Mouse (Mus musculus) MEL (cell line): ENCODE measurements around the gene Palm. TPM values are rescaled to one million over a fixed set of nuclear protein-coding genes. Genes with fewer than 3 reads are reported as not detected.

Experiments
- DNase-seq: peaks from one replicate; pipeline ENCODE4 v3.0.0; 2011; ENCODE audit warnings: low read depth, low spot score
- H3K27ac ChIP-seq: 2 replicates; pipeline ENCODE4 v1.5.1; 2012; ENCODE audit warnings: low read depth, mild to moderate bottlenecking, control low read depth, low read length, moderate library complexity; ENCODE audit not compliant: control insufficient read depth
- H3K27me3 ChIP-seq, 2 experiments: fragments of 150-350 bp in 1 of 2; sonication (generic) in 1 of 2; 2 replicates each; pipeline ENCODE4 v1.6.1; 2012; ENCODE audit warnings: low read length in 2 of 2, mild to moderate bottlenecking in 2 of 2, improper control_type of control experiment in 1 of 2, moderate library complexity in 1 of 2; ENCODE audit not compliant: insufficient read depth in 2 of 2, control insufficient read depth in 1 of 2
- H3K36me3 ChIP-seq, 2 experiments: 2 replicates each; pipeline ENCODE4 v1.6.1; 2012 to 2014; ENCODE audit warnings: low read length in 2 of 2, improper control_type of control experiment in 1 of 2, inconsistent platforms in 1 of 2, mild to moderate bottlenecking in 1 of 2; ENCODE audit not compliant: insufficient read depth in 2 of 2, control insufficient read depth in 1 of 2
- H3K4me1 ChIP-seq, 2 experiments: fragments of 150-350 bp in 1 of 2; sonication (generic) in 1 of 2; 2 replicates each; pipeline ENCODE4 v1.6.1; 2012; ENCODE audit warnings: low read length in 2 of 2, improper control_type of control experiment in 1 of 2, mild to moderate bottlenecking in 1 of 2; ENCODE audit not compliant: insufficient read depth in 2 of 2, control insufficient read depth in 1 of 2
- H3K4me3 ChIP-seq, 2 experiments: fragments of 150-350 bp in 1 of 2; sonication (generic) in 1 of 2; 2 replicates each; pipeline ENCODE4 v1.5.1; 2012; ENCODE audit warnings: low read depth in 2 of 2, low read length in 2 of 2, mild to moderate bottlenecking in 2 of 2, moderate library complexity in 2 of 2, control low read depth in 1 of 2, improper control_type of control experiment in 1 of 2; ENCODE audit not compliant: control insufficient read depth in 1 of 2, insufficient read depth in 1 of 2
- H3K79me2 ChIP-seq: 2 replicates; pipeline ENCODE4 v1.6.1; 2012; ENCODE audit warnings: mild to moderate bottlenecking, low read length, moderate library complexity; ENCODE audit not compliant: control insufficient read depth, poor library complexity, insufficient read depth
- H3K9ac ChIP-seq: 2 replicates; pipeline ENCODE4 v1.6.1; 2012; ENCODE audit warnings: low read depth, mild to moderate bottlenecking, control low read depth, low read length, moderate library complexity; ENCODE audit not compliant: control insufficient read depth, poor library complexity, severe bottlenecking
- H3K9me3 ChIP-seq: fragments of 150-350 bp; sonication (generic); replicated peaks from 2 replicates; pipeline ENCODE4 v1.6.1; 2012; ENCODE audit warnings: mild to moderate bottlenecking, low read length, improper control_type of control experiment, moderate library complexity; ENCODE audit not compliant: insufficient read depth
- CTCF ChIP-seq, 3 experiments: IDR thresholded peaks in 2 of 3; conservative IDR thresholded peaks in 1 of 3; 2 replicates each; pipeline ENCODE4 v1.5.1; 2011 to 2012; ENCODE audit warnings: low read length in 3 of 3, low read depth in 2 of 3, mild to moderate bottlenecking in 2 of 3, improper control_type of control experiment in 1 of 3, inconsistent platforms in 1 of 3, mixed read lengths in 1 of 3, moderate library complexity in 1 of 3; ENCODE audit not compliant: control insufficient read depth in 1 of 3, insufficient read depth in 1 of 3, poor library complexity in 1 of 3, severe bottlenecking in 1 of 3
- ETS1 ChIP-seq: IDR thresholded peaks from 2 replicates; pipeline ENCODE4 v1.6.1; 2012; ENCODE audit warnings: low read depth, mild to moderate bottlenecking, inconsistent platforms, low read length, improper control_type of control experiment, moderate library complexity
- MAFK ChIP-seq: IDR thresholded peaks from 2 replicates; pipeline ENCODE4 v1.6.1; 2011; ENCODE audit warnings: low read depth, mild to moderate bottlenecking, low read length, improper control_type of control experiment, borderline replicate concordance
- MYC ChIP-seq: IDR thresholded peaks from 2 replicates; pipeline ENCODE4 v1.6.1; 2011; ENCODE audit warnings: low read depth, mild to moderate bottlenecking, low read length, improper control_type of control experiment, moderate library complexity
- NELFE ChIP-seq: IDR thresholded peaks from 2 replicates; pipeline ENCODE4 v1.6.1; 2011; ENCODE audit warnings: low read depth, low read length, improper control_type of control experiment
- POLR2A ChIP-seq, 2 experiments: IDR thresholded peaks; 2 replicates each; pipeline ENCODE4 v1.6.1; 2011 to 2012; ENCODE audit warnings: low read length in 2 of 2, mild to moderate bottlenecking in 2 of 2, control low read depth in 1 of 2, improper control_type of control experiment in 1 of 2, low read depth in 1 of 2, moderate library complexity in 1 of 2; ENCODE audit not compliant: control insufficient read depth in 1 of 2, insufficient read depth in 1 of 2, poor library complexity in 1 of 2
- POLR2AphosphoS5 ChIP-seq: IDR thresholded peaks from 2 replicates; pipeline ENCODE4 v1.6.1; 2012; ENCODE audit warnings: low read depth, borderline replicate concordance, mild to moderate bottlenecking, inconsistent platforms, low read length, moderate library complexity, mixed read lengths
- RCOR1 ChIP-seq: IDR thresholded peaks from 2 replicates; pipeline ENCODE4 v1.6.1; 2012; ENCODE audit warnings: low read depth, mild to moderate bottlenecking, inconsistent platforms, low read length, improper control_type of control experiment
- SIN3A ChIP-seq: IDR thresholded peaks from 2 replicates; pipeline ENCODE4 v1.6.1; 2012; ENCODE audit warnings: low read length, improper control_type of control experiment, inconsistent platforms
- SMC3 ChIP-seq: IDR thresholded peaks from 2 replicates; pipeline ENCODE4 v1.6.1; 2011; ENCODE audit warnings: low read depth, low read length, improper control_type of control experiment
- TAL1 ChIP-seq: IDR thresholded peaks from 2 replicates; pipeline ENCODE4 v1.6.1; 2012; ENCODE audit warnings: mild to moderate bottlenecking, inconsistent platforms, low read length, moderate library complexity, mixed read lengths
- TBP ChIP-seq: IDR thresholded peaks from 2 replicates; pipeline ENCODE4 v1.8.0; 2011; ENCODE audit warnings: low read depth, low read length, improper control_type of control experiment
- UBTF ChIP-seq: IDR thresholded peaks from 2 replicates; pipeline ENCODE4 v1.6.1; 2012; ENCODE audit warnings: low read depth, mild to moderate bottlenecking, inconsistent platforms, low read length, improper control_type of control experiment, moderate library complexity, borderline replicate concordance; ENCODE audit not compliant: insufficient read depth
- USF1 ChIP-seq: IDR thresholded peaks from 2 replicates; pipeline ENCODE4 v1.6.1; 2014; ENCODE audit warnings: low read depth, mild to moderate bottlenecking, inconsistent platforms, low read length, improper control_type of control experiment, moderate library complexity
- ZC3H11A ChIP-seq: IDR thresholded peaks from 2 replicates; pipeline ENCODE4 v1.6.1; 2012; ENCODE audit warnings: low read depth, mild to moderate bottlenecking, inconsistent platforms, low read length, improper control_type of control experiment
- ZKSCAN1 ChIP-seq: IDR thresholded peaks from 2 replicates; pipeline ENCODE4 v1.6.1; 2012; ENCODE audit warnings: low read depth, mild to moderate bottlenecking, inconsistent platforms, low read length, improper control_type of control experiment, moderate library complexity
- ZMIZ1 ChIP-seq: IDR thresholded peaks from 2 replicates; pipeline ENCODE4 v1.6.1; 2012; ENCODE audit warnings: low read depth, mild to moderate bottlenecking, inconsistent platforms, low read length, improper control_type of control experiment, moderate library complexity
- polyA plus RNA-seq, 2 experiments: library from polyadenylated mRNA; stranded (reverse) in 1 of 2; unstranded in 1 of 2; fragments of >175 nt in 1 of 2; fragments of >200 nt in 1 of 2; gene quantifications; 2 replicates each; pipeline versions ENCODE4 v1.2.1 to v1.2.4; 2012; ENCODE audit warnings: low replicate concordance in 2 of 2, low read depth in 1 of 2; ENCODE audit not compliant: insufficient read length in 2 of 2, insufficient read depth in 1 of 2, missing spikeins in 1 of 2
- total RNA-seq: library from RNA; depleted of rRNA; stranded (reverse); fragments of 300-350 nt; gene quantifications from 2 replicates; pipeline ENCODE4 v1.2.3, GENCODE M21; 2012

Gene Palm
- total and polyA plus RNA-seq, 3 experiments, result 4.8 to 15.5 TPM; not detected in 1

DNA sequence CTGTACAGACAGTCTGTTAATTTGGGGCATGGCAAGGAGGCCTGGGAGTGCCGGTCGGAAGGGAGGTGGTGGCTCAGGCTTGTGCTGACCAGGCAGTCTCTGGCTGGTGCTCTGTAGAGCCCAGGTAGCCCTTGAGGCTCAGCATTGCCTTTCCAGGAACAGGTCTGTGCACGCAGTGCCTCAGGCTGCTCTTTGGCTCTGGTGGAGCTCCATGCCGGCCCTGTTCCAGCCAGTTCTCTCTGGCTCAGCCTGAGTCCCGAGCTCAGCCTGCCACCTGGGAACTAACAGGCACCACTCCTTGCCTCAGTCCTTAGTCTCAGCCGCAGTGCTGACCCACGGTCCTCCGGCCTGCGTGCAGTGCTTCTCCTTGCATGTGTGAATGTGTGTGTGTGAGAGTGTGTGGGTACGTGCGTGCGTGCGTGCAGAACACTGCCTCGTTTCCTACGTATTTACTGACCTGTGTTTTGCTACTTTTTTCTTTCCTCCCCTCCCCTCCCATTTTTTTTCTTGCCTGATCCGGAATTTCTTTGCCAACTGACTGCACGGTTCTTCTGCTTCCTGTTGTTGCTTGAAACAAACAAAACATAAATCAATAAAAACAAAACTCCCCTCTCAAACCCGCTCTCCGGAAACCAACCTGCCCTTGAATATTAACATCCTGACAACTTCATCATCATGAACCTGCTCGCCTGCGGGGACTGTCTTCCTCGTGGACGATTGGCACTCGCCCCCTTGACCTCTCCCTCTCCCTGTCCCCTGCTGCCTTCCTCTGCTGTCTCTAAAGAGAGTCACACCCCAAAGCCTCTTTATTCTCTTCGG lies 68.1 kb downstream of the Palm start:
- TF ChIP-seq ZC3H11A (no peak), ETS1 (no peak), UBTF (no peak), TBP (no peak), RCOR1 (no peak), MYC (no peak), MAFK (no peak), ZKSCAN1 (no peak), NELFE (no peak), SMC3 (no peak), SIN3A (no peak), CTCF (IDR thresholded peaks at IDR 0.05 in 2 of 3, conservative IDR thresholded peaks at IDR 0.05 in 1 of 3; ENCODE audit: control insufficient read depth in 1 of 3, insufficient read depth in 1 of 3, low read depth in 2 of 3, low read length in 3 of 3, poor library complexity in 1 of 3, severe bottlenecking in 1 of 3) (no peak), TAL1 (no peak)
- Histone ChIP-seq H3K27ac (no peak overlapping the region), H3K9ac (no peak overlapping the region), H3K4me1 (peaks cover 2 to 17% of the 10 kb centered on the region in 2 experiments; a peak in 2 of 4 replicates), H3K36me3 (peaks cover 18 to 19% of the 10 kb centered on the region in 2 experiments), H3K4me3 (no peak overlapping the region), H3K9me3 (no peaks in the 10 kb centered on the region), H3K79me2 (peaks cover 37% of the 10 kb centered on the region), H3K27me3 (no peaks in the 10 kb centered on the region)
- no peak for DNase-seq

DNA sequence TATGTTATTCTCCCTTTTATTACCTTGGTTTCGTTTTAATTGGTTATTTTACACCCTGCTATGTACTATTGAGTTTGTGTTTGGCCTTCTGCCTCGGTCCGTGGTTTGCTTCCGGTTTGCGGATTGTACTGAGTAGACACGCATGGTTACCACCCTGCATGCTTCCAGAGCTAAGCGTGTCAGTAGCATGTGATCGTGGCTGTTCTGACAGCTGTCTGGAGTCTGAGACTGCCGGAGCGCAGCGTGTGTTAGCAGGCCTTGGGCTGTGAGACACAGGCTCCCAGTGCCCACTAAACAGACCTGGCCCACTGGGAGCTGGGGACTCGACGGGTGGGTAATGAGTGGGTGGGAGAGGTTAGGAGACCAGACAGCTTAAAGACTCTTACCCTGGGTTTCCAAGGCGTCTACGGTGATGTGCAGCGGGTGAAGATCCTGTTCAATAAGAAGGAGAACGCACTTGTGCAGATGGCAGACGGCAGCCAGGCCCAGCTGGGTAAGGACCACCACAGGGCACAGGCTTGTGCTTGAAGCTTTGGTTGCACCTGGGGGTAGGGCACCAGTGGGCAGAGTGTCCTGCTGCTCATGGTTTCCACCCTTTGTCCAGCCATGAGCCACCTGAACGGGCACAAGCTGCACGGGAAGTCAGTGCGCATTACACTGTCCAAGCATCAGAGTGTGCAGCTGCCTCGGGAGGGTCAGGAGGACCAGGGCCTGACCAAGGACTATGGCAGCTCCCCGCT lies 68.8 kb downstream of the Palm start:
- TF ChIP-seq POLR2A (IDR thresholded peaks at IDR 0.05; ENCODE audit: control insufficient read depth in 1 of 2, insufficient read depth in 1 of 2, low read depth in 1 of 2, low read length in 2 of 2, poor library complexity in 1 of 2) (0 out of 4 replicates have a peak, but pooled peaks of 1 of the 2 experiments have one; percentile 20), POLR2AphosphoS5 (peak; percentile 16; the same call in 1 of the 2 replicates), ZMIZ1 (no peak), USF1 (no peak)
- Histone ChIP-seq H3K4me1 (peaks cover 1 to 11% of the 10 kb centered on the region in 2 experiments; a peak in 2 of 4 replicates), H3K36me3 (peaks cover 11 to 16% of the 10 kb centered on the region in 2 experiments), H3K4me3 (no peak overlapping the region), H3K27ac (no peak overlapping the region), H3K9me3 (no peaks in the 10 kb centered on the region), H3K9ac (no peak overlapping the region), H3K79me2 (peaks cover 29% of the 10 kb centered on the region), H3K27me3 (no peaks in the 10 kb centered on the region)
- DNase-seq, result no peak
